Mouse (Mus musculus): ENCODE results near the gene Gm28048. TPM values are rescaled to one million over a fixed set of nuclear protein-coding genes. Genes with fewer than 3 reads are reported as not detected.

Gm28048 gene
- polyA plus RNA-seq, 1 experiment from 2014 or later = 6.7 TPM

- Histone ChIP-seq H3K4me2 (no peak overlapping the region), H3K4me1 (replicated peaks) (peaks cover 32% of the 10 kb centered on the region), H3K9me3 (no peaks in the 10 kb centered on the region), H3K9ac (no peak overlapping the region), H3K27ac (replicated peaks) (no peak overlapping the region), H3K27me3 (no peaks in the 10 kb centered on the region), H3K4me3 (no peak overlapping the region), H3K36me3 (no peaks in the 10 kb centered on the region)
- 95% methylated on average over 3 of the region's 3 CpGs for WGBS
- no peak for ATAC-seq (ENCODE audit: low read depth)
Measured at GRCm38 (mm10) chr11:22876680-22877330, 105.1 kb downstream of the Gm28048 start.

GRCm38 (mm10) chr11:22875279-22875678, 106.6 kb downstream of the Gm28048 start:
- peak; percentile 72 for ATAC-seq (ENCODE audit: low read depth)
- 50% methylated on average over 4 of the region's 4 CpGs for WGBS

GRCm38 (mm10) chr11:22874747-22875146, 107.1 kb downstream of the Gm28048 start:
- Histone ChIP-seq H3K4me1 (replicated peaks) (peaks cover 32% of the 10 kb centered on the region), H3K4me3 (no peak overlapping the region), H3K9ac (no peak overlapping the region), H3K36me3 (no peaks in the 10 kb centered on the region), H3K4me2 (no peak overlapping the region), H3K27ac (replicated peaks) (peak overlapping the region; percentile 70), H3K27me3 (no peaks in the 10 kb centered on the region), H3K9me3 (no peaks in the 10 kb centered on the region)
- WGBS = 54% methylated on average over 6 of the region's 6 CpGs
- ATAC-seq (ENCODE audit: low read depth) = no peak

More at GRCm38 (mm10) chr11:22875279-22875678, 106.6 kb downstream of the Gm28048 start:
- Histone ChIP-seq H3K4me2 (no peak overlapping the region), H3K9ac (no peak overlapping the region), H3K27ac (replicated peaks) (peak overlapping the region; percentile 70), H3K4me1 (replicated peaks) (peaks cover 32% of the 10 kb centered on the region), H3K27me3 (no peaks in the 10 kb centered on the region), H3K4me3 (no peak overlapping the region), H3K9me3 (no peaks in the 10 kb centered on the region), H3K36me3 (no peaks in the 10 kb centered on the region)

GRCm38 (mm10) chr11:22873383-22873782, 108.5 kb downstream of the Gm28048 start:
- Histone ChIP-seq H3K36me3 (no peaks in the 10 kb centered on the region), H3K4me2 (no peak overlapping the region), H3K4me1 (replicated peaks) (peaks cover 32% of the 10 kb centered on the region), H3K4me3 (no peak overlapping the region), H3K27ac (replicated peaks) (peak overlapping the region; percentile 6; the same call in 1 of the 2 replicates), H3K9ac (no peak overlapping the region), H3K9me3 (no peaks in the 10 kb centered on the region), H3K27me3 (no peaks in the 10 kb centered on the region)
- ATAC-seq (ENCODE audit: low read depth) = no peak
- WGBS = 51% methylated on average over 4 of the region's 4 CpGs

- H3K9me3 ChIP-seq = no peaks in the 10 kb centered on the region
- 50% methylated on average over 4 of the region's 4 CpGs for WGBS
Measured at GRCm38 (mm10) chr11:22872307-22872680, 109.6 kb downstream of the Gm28048 start.

GRCm38 (mm10) chr11:22871628-22872306, 110.1 kb downstream of the Gm28048 start:
- H3K9me3 ChIP-seq = no peaks in the 10 kb centered on the region
- ATAC-seq (ENCODE audit: low read depth) = no peak
- no peak overlapping the region for H3K27ac ChIP-seq (replicated peaks)
- H3K4me3 ChIP-seq = no peak overlapping the region
- H3K9ac ChIP-seq = no peak overlapping the region
- no peaks in the 10 kb centered on the region for H3K36me3 ChIP-seq
- WGBS = 76% methylated on average over 7 of the region's 7 CpGs
- no peaks in the 10 kb centered on the region for H3K27me3 ChIP-seq
- peaks cover 32% of the 10 kb centered on the region for H3K4me1 ChIP-seq (replicated peaks)
- no peak overlapping the region for H3K4me2 ChIP-seq

More at GRCm38 (mm10) chr11:22872307-22872680, 109.6 kb downstream of the Gm28048 start:
- H3K4me3 ChIP-seq = no peak overlapping the region
- H3K36me3 ChIP-seq = no peaks in the 10 kb centered on the region
- no peak overlapping the region for H3K9ac ChIP-seq
- H3K4me1 ChIP-seq (replicated peaks) = peaks cover 32% of the 10 kb centered on the region
- no peak overlapping the region for H3K4me2 ChIP-seq
- ATAC-seq (ENCODE audit: low read depth) = no peak
- H3K27me3 ChIP-seq = no peaks in the 10 kb centered on the region
- H3K27ac ChIP-seq (replicated peaks) = no peak overlapping the region

- whole genome bisulfite sequencing = 91% methylated on average over 8 of the region's 8 CpGs
- Histone ChIP-seq H3K9ac (no peak overlapping the region), H3K27me3 (peaks cover 11% of the 10 kb centered on the region; the same call in 1 of the 2 replicates)
Measured at GRCm38 (mm10) chr11:22868582-22868981, 113.3 kb downstream of the Gm28048 start.

GRCm38 (mm10) chr11:22867691-22868090, 114.2 kb downstream of the Gm28048 start:
- ATAC-seq (ENCODE audit: low read depth) = no peak
- Histone ChIP-seq H3K4me2 (no peak overlapping the region), H3K4me3 (no peak overlapping the region), H3K36me3 (no peaks in the 10 kb centered on the region), H3K9me3 (no peaks in the 10 kb centered on the region), H3K27ac (replicated peaks) (no peak overlapping the region), H3K9ac (no peak overlapping the region), H3K4me1 (replicated peaks) (peaks cover 18% of the 10 kb centered on the region; the same call in 1 of the 2 replicates), H3K27me3 (peaks cover 17% of the 10 kb centered on the region)
- WGBS = 93% methylated on average over 5 of the region's 5 CpGs

More at GRCm38 (mm10) chr11:22868582-22868981, 113.3 kb downstream of the Gm28048 start:
- peaks cover 21% of the 10 kb centered on the region; the same call in 1 of the 2 replicates for H3K4me1 ChIP-seq (replicated peaks)
- H3K4me3 ChIP-seq = no peak overlapping the region
- H3K9me3 ChIP-seq = no peaks in the 10 kb centered on the region
- H3K36me3 ChIP-seq = no peaks in the 10 kb centered on the region
- ATAC-seq (ENCODE audit: low read depth) = no peak
- no peak overlapping the region for H3K27ac ChIP-seq (replicated peaks)
- no peak overlapping the region for H3K4me2 ChIP-seq

- 88% methylated on average over 7 of the region's 7 CpGs for WGBS
Measured at GRCm38 (mm10) chr11:22865635-22866246, 116.1 kb downstream of the Gm28048 start.

GRCm38 (mm10) chr11:22864305-22865060, 117.4 kb downstream of the Gm28048 start:
- H3K4me3 ChIP-seq = no peak overlapping the region
- H3K27me3 ChIP-seq = peaks cover 47% of the 10 kb centered on the region
- H3K9ac ChIP-seq = no peak overlapping the region
- peaks cover 20% of the 10 kb centered on the region for H3K4me1 ChIP-seq (replicated peaks)
- H3K9me3 ChIP-seq = no peaks in the 10 kb centered on the region
- 0 out of 2 replicates have a peak, but pooled peaks have one; percentile 22 for ATAC-seq (ENCODE audit: low read depth)
- 42% methylated on average over 8 of the region's 8 CpGs for WGBS
- no peak overlapping the region for H3K4me2 ChIP-seq
- H3K36me3 ChIP-seq = no peaks in the 10 kb centered on the region
- H3K27ac ChIP-seq (replicated peaks) = peak overlapping the region; percentile 47; the same call in 1 of the 2 replicates

More at GRCm38 (mm10) chr11:22865635-22866246, 116.1 kb downstream of the Gm28048 start:
- no peak overlapping the region for H3K4me2 ChIP-seq
- ATAC-seq (ENCODE audit: low read depth) = no peak
- no peaks in the 10 kb centered on the region for H3K9me3 ChIP-seq
- H3K27ac ChIP-seq (replicated peaks) = no peak overlapping the region
- H3K9ac ChIP-seq = no peak overlapping the region
- peaks cover 35% of the 10 kb centered on the region for H3K27me3 ChIP-seq
- H3K4me3 ChIP-seq = no peak overlapping the region
- peaks cover 11% of the 10 kb centered on the region; the same call in 1 of the 2 replicates for H3K4me1 ChIP-seq (replicated peaks)
- no peaks in the 10 kb centered on the region for H3K36me3 ChIP-seq

GRCm38 (mm10) chr11:22863581-22863980, 118.3 kb downstream of the Gm28048 start:
- Histone ChIP-seq H3K9me3 (no peaks in the 10 kb centered on the region), H3K27me3 (peaks cover 56% of the 10 kb centered on the region), H3K36me3 (no peaks in the 10 kb centered on the region), H3K4me3 (no peak overlapping the region), H3K27ac (replicated peaks) (no peak overlapping the region), H3K9ac (no peak overlapping the region), H3K4me1 (replicated peaks) (peaks cover 27% of the 10 kb centered on the region), H3K4me2 (no peak overlapping the region)
- WGBS = 38% methylated on average over 4 of the region's 4 CpGs
- no peak for ATAC-seq (ENCODE audit: low read depth)
